Mouse (Mus musculus): ENCODE results near the gene Olfr1029. TPM values are rescaled to one million over a fixed set of nuclear protein-coding genes. Genes with fewer than 3 reads are reported as not detected.

Olfr1029 gene
- total and polyA plus RNA-seq, 2 experiments from 2014 or later: not detected

Other genes with a start within 250 kb of the Olfr1029 start
- gene Olfr1012, start 211.1 kb upstream of the Olfr1029 start, total RNA-seq (2014; rRNA removed; ENCODE audit: low replicate concordance): not detected in 2 replicates
- gene Olfr1012, start 211.1 kb upstream of the Olfr1029 start, polyA plus RNA-seq (2015; fragmentation: Nextera tagmentation; extraction: Ambion mirVana): not detected in 2 replicates
- gene Olfr1013, start 206.8 kb upstream of the Olfr1029 start, total RNA-seq (2014; rRNA removed; ENCODE audit: low replicate concordance): not detected in 2 replicates
- not detected in 2 replicates for gene Olfr1013, start 206.8 kb upstream of the Olfr1029 start, polyA plus RNA-seq (2015; fragmentation: Nextera tagmentation; extraction: Ambion mirVana)
- gene Olfr1014, start 201.2 kb upstream of the Olfr1029 start, total RNA-seq (2014; rRNA removed; ENCODE audit: low replicate concordance): not detected in 2 replicates
- not detected in 2 replicates for gene Olfr1014, start 201.2 kb upstream of the Olfr1029 start, polyA plus RNA-seq (2015; fragmentation: Nextera tagmentation; extraction: Ambion mirVana)
- not detected in 2 replicates for gene Olfr1015, start 191.9 kb upstream of the Olfr1029 start, total RNA-seq (2014; rRNA removed; ENCODE audit: low replicate concordance)
- not detected in 2 replicates for gene Olfr1015, start 191.9 kb upstream of the Olfr1029 start, polyA plus RNA-seq (2015; fragmentation: Nextera tagmentation; extraction: Ambion mirVana)
- not detected in 2 replicates for gene Olfr1016, start 171.4 kb upstream of the Olfr1029 start, total RNA-seq (2014; rRNA removed; ENCODE audit: low replicate concordance)
- gene Olfr1016, start 171.4 kb upstream of the Olfr1029 start, polyA plus RNA-seq (2015; fragmentation: Nextera tagmentation; extraction: Ambion mirVana): not detected in 2 replicates
- gene Olfr1018, start 155.4 kb upstream of the Olfr1029 start, total RNA-seq (2014; rRNA removed; ENCODE audit: low replicate concordance): not detected in 2 replicates
- gene Olfr1018, start 155.4 kb upstream of the Olfr1029 start, polyA plus RNA-seq (2015; fragmentation: Nextera tagmentation; extraction: Ambion mirVana): not detected in 2 replicates
- gene Olfr1019, start 128.4 kb upstream of the Olfr1029 start, total RNA-seq (2014; rRNA removed; ENCODE audit: low replicate concordance): not detected in 2 replicates
- not detected in 2 replicates for gene Olfr1019, start 128.4 kb upstream of the Olfr1029 start, polyA plus RNA-seq (2015; fragmentation: Nextera tagmentation; extraction: Ambion mirVana)
- not detected in 2 replicates for gene Olfr1020, start 126.9 kb upstream of the Olfr1029 start, total RNA-seq (2014; rRNA removed; ENCODE audit: low replicate concordance)
- gene Olfr1020, start 126.9 kb upstream of the Olfr1029 start, polyA plus RNA-seq (2015; fragmentation: Nextera tagmentation; extraction: Ambion mirVana): not detected in 2 replicates
- gene Olfr1022, start 105.3 kb upstream of the Olfr1029 start, total RNA-seq (2014; rRNA removed; ENCODE audit: low replicate concordance): not detected in 2 replicates
- gene Olfr1022, start 105.3 kb upstream of the Olfr1029 start, polyA plus RNA-seq (2015; fragmentation: Nextera tagmentation; extraction: Ambion mirVana): not detected in 2 replicates
- not detected in 2 replicates for gene Olfr1023, start 88.3 kb upstream of the Olfr1029 start, total RNA-seq (2014; rRNA removed; ENCODE audit: low replicate concordance)
- not detected in 2 replicates for gene Olfr1023, start 88.3 kb upstream of the Olfr1029 start, polyA plus RNA-seq (2015; fragmentation: Nextera tagmentation; extraction: Ambion mirVana)
- gene Olfr1024, start 68.8 kb upstream of the Olfr1029 start, total RNA-seq (2014; rRNA removed; ENCODE audit: low replicate concordance): not detected in 2 replicates
- gene Olfr1024, start 68.8 kb upstream of the Olfr1029 start, polyA plus RNA-seq (2015; fragmentation: Nextera tagmentation; extraction: Ambion mirVana): not detected in 2 replicates
- gene Olfr1025-ps1, start 58.7 kb upstream of the Olfr1029 start, total RNA-seq (2014; rRNA removed; ENCODE audit: low replicate concordance): not detected in 2 replicates
- not detected in 2 replicates for gene Olfr1025-ps1, start 58.7 kb upstream of the Olfr1029 start, polyA plus RNA-seq (2015; fragmentation: Nextera tagmentation; extraction: Ambion mirVana)
- gene Olfr1026, start 52.3 kb upstream of the Olfr1029 start, total RNA-seq (2014; rRNA removed; ENCODE audit: low replicate concordance): not detected in 2 replicates
- gene Olfr1026, start 52.3 kb upstream of the Olfr1029 start, polyA plus RNA-seq (2015; fragmentation: Nextera tagmentation; extraction: Ambion mirVana): not detected in 2 replicates
- gene Olfr1028, start 23.5 kb upstream of the Olfr1029 start, total RNA-seq (2014; rRNA removed; ENCODE audit: low replicate concordance): not detected in 2 replicates
- gene Olfr1028, start 23.5 kb upstream of the Olfr1029 start, polyA plus RNA-seq (2015; fragmentation: Nextera tagmentation; extraction: Ambion mirVana): not detected in 2 replicates
- not detected in 2 replicates for gene Olfr1030, start 5.4 kb downstream of the Olfr1029 start, total RNA-seq (2014; rRNA removed; ENCODE audit: low replicate concordance)
- not detected in 2 replicates for gene Olfr1030, start 5.4 kb downstream of the Olfr1029 start, polyA plus RNA-seq (2015; fragmentation: Nextera tagmentation; extraction: Ambion mirVana)
- not detected in 2 replicates for gene Olfr1031, start 16.4 kb downstream of the Olfr1029 start, total RNA-seq (2014; rRNA removed; ENCODE audit: low replicate concordance)
- gene Olfr1031, start 16.4 kb downstream of the Olfr1029 start, polyA plus RNA-seq (2015; fragmentation: Nextera tagmentation; extraction: Ambion mirVana): not detected in 2 replicates
- gene Olfr1032, start 31.6 kb downstream of the Olfr1029 start, total RNA-seq (2014; rRNA removed; ENCODE audit: low replicate concordance): not detected in 2 replicates
- not detected in 2 replicates for gene Olfr1032, start 31.6 kb downstream of the Olfr1029 start, polyA plus RNA-seq (2015; fragmentation: Nextera tagmentation; extraction: Ambion mirVana)
- 0.31 and 4.0 TPM in 2 replicates for gene Olfr1033, start 46.7 kb downstream of the Olfr1029 start, total RNA-seq (2014; rRNA removed; ENCODE audit: low replicate concordance)
- gene Olfr1033, start 46.7 kb downstream of the Olfr1029 start, polyA plus RNA-seq (2015; fragmentation: Nextera tagmentation; extraction: Ambion mirVana): 4.0 and 5.4 TPM in 2 replicates
- gene Olfr1034, start 72.0 kb downstream of the Olfr1029 start, total RNA-seq (2014; rRNA removed; ENCODE audit: low replicate concordance): 0.35 TPM in 1 of 2 replicates, not detected in the other
- gene Olfr1034, start 72.0 kb downstream of the Olfr1029 start, polyA plus RNA-seq (2015; fragmentation: Nextera tagmentation; extraction: Ambion mirVana): 0.04 and 0.05 TPM in 2 replicates
- gene Olfr1036, start 100.1 kb downstream of the Olfr1029 start, total RNA-seq (2014; rRNA removed; ENCODE audit: low replicate concordance): not detected in 2 replicates
- gene Olfr1036, start 100.1 kb downstream of the Olfr1029 start, polyA plus RNA-seq (2015; fragmentation: Nextera tagmentation; extraction: Ambion mirVana): not detected in 2 replicates
- gene Olfr1037, start 113.5 kb downstream of the Olfr1029 start, total RNA-seq (2014; rRNA removed; ENCODE audit: low replicate concordance): not detected in 2 replicates
- not detected in 2 replicates for gene Olfr1037, start 113.5 kb downstream of the Olfr1029 start, polyA plus RNA-seq (2015; fragmentation: Nextera tagmentation; extraction: Ambion mirVana)
- gene Olfr1039, start 162.0 kb downstream of the Olfr1029 start, total RNA-seq (2014; rRNA removed; ENCODE audit: low replicate concordance): not detected in 2 replicates
- gene Olfr1039, start 162.0 kb downstream of the Olfr1029 start, polyA plus RNA-seq (2015; fragmentation: Nextera tagmentation; extraction: Ambion mirVana): not detected in 2 replicates
- not detected in 2 replicates for gene Olfr1040, start 172.8 kb downstream of the Olfr1029 start, total RNA-seq (2014; rRNA removed; ENCODE audit: low replicate concordance)
- not detected in 2 replicates for gene Olfr1040, start 172.8 kb downstream of the Olfr1029 start, polyA plus RNA-seq (2015; fragmentation: Nextera tagmentation; extraction: Ambion mirVana)
- gene Olfr1042, start 187.9 kb downstream of the Olfr1029 start, total RNA-seq (2014; rRNA removed; ENCODE audit: low replicate concordance): not detected in 2 replicates
- not detected in 2 replicates for gene Olfr1042, start 187.9 kb downstream of the Olfr1029 start, polyA plus RNA-seq (2015; fragmentation: Nextera tagmentation; extraction: Ambion mirVana)
- not detected in 2 replicates for gene Olfr1043, start 193.6 kb downstream of the Olfr1029 start, total RNA-seq (2014; rRNA removed; ENCODE audit: low replicate concordance)
- not detected in 2 replicates for gene Olfr1043, start 193.6 kb downstream of the Olfr1029 start, polyA plus RNA-seq (2015; fragmentation: Nextera tagmentation; extraction: Ambion mirVana)
- gene Olfr1044, start 203.9 kb downstream of the Olfr1029 start, total RNA-seq (2014; rRNA removed; ENCODE audit: low replicate concordance): not detected in 2 replicates
- gene Olfr1044, start 203.9 kb downstream of the Olfr1029 start, polyA plus RNA-seq (2015; fragmentation: Nextera tagmentation; extraction: Ambion mirVana): not detected in 2 replicates
- gene Olfr52, start 211.8 kb downstream of the Olfr1029 start, total RNA-seq (2014; rRNA removed; ENCODE audit: low replicate concordance): not detected in 2 replicates
- not detected in 2 replicates for gene Olfr52, start 211.8 kb downstream of the Olfr1029 start, polyA plus RNA-seq (2015; fragmentation: Nextera tagmentation; extraction: Ambion mirVana)
- not detected in 2 replicates for gene Olfr1045, start 229.1 kb downstream of the Olfr1029 start, total RNA-seq (2014; rRNA removed; ENCODE audit: low replicate concordance)
- gene Olfr1045, start 229.1 kb downstream of the Olfr1029 start, polyA plus RNA-seq (2015; fragmentation: Nextera tagmentation; extraction: Ambion mirVana): not detected in 2 replicates
- not detected in 2 replicates for gene Olfr1046, start 245.4 kb downstream of the Olfr1029 start, total RNA-seq (2014; rRNA removed; ENCODE audit: low replicate concordance)
- not detected in 2 replicates for gene Olfr1046, start 245.4 kb downstream of the Olfr1029 start, polyA plus RNA-seq (2015; fragmentation: Nextera tagmentation; extraction: Ambion mirVana)

Measured in heart, postnatal 0 days (tissue).